Mouse (Mus musculus) limb, embryonic 12.5 days (tissue): ENCODE measurements around the gene Asb4. TPM values are rescaled to one million over a fixed set of nuclear protein-coding genes. Genes with fewer than 3 reads are reported as not detected.
"Not testable (repeated sequence)": the region's sequence is repeated elsewhere in the genome, so short reads cannot be mapped to it uniquely, and the experiment has no call there.

ENCODE experiments used
- ATAC-seq: fragments of 200-750 bp; cut with Nextera tagmentation; 2 replicates; pipeline ENCODE4 v1.8.0; 2017; ENCODE audit warnings: low read depth, moderate TSS enrichment; ENCODE audit not compliant: insufficient number of reproducible peaks, insufficient read depth, low FRiP score, low TSS enrichment
- H3K27ac ChIP-seq: fragments of 300-500 bp; sonication (generic); 2 replicates; pipeline ENCODE4 v1.5.1; 2016; ENCODE audit warnings: mild to moderate bottlenecking, moderate library complexity
- H3K27me3 ChIP-seq: fragments of 300-500 bp; sonication (generic); 2 replicates; pipeline ENCODE4 v1.6.1; 2016; ENCODE audit warnings: mild to moderate bottlenecking, moderate library complexity
- H3K36me3 ChIP-seq: fragments of 300-500 bp; sonication (generic); 2 replicates; pipeline ENCODE4 v1.6.1; 2016; ENCODE audit warnings: mild to moderate bottlenecking, moderate library complexity
- H3K4me1 ChIP-seq: fragments of 300-500 bp; sonication (generic); replicated peaks from 2 replicates; pipeline ENCODE4 v1.6.1; 2016
- H3K4me2 ChIP-seq: fragments of 300-500 bp; sonication (generic); 2 replicates; pipeline ENCODE4 v1.6.1; 2016; ENCODE audit warnings: mild to moderate bottlenecking, moderate library complexity
- H3K4me3 ChIP-seq: fragments of 300-500 bp; sonication (generic); replicated peaks from 2 replicates; pipeline ENCODE4 v1.5.1; 2016; ENCODE audit warnings: mild to moderate bottlenecking
- H3K9ac ChIP-seq: fragments of 300-500 bp; sonication (generic); replicated peaks from 2 replicates; pipeline ENCODE4 v1.6.1; 2016; ENCODE audit warnings: mild to moderate bottlenecking, moderate library complexity
- H3K9me3 ChIP-seq: fragments of 300-500 bp; sonication (generic); 2 replicates; pipeline ENCODE4 v1.6.1; 2016; ENCODE audit warnings: mild to moderate bottlenecking, moderate library complexity
- WGBS: fragments of 180-500 bp; shearing (Covaris S2); methylation state at CpG from one replicate; pipeline ENCODE4 v1.1.7; 2016; 5-methylcytosine and 5-hydroxymethylcytosine counted together
- polyA plus RNA-seq: library from polyadenylated mRNA; unstranded; fragments of >200 nt; fragmentation: Nextera tagmentation; extraction: Ambion mirVana; gene quantifications from 2 replicates; pipeline ENCODE4 v1.2.1, GENCODE M21; 2016

The Asb4 gene
- 109 and 119 TPM in 2 replicates for polyA plus RNA-seq

DNA sequence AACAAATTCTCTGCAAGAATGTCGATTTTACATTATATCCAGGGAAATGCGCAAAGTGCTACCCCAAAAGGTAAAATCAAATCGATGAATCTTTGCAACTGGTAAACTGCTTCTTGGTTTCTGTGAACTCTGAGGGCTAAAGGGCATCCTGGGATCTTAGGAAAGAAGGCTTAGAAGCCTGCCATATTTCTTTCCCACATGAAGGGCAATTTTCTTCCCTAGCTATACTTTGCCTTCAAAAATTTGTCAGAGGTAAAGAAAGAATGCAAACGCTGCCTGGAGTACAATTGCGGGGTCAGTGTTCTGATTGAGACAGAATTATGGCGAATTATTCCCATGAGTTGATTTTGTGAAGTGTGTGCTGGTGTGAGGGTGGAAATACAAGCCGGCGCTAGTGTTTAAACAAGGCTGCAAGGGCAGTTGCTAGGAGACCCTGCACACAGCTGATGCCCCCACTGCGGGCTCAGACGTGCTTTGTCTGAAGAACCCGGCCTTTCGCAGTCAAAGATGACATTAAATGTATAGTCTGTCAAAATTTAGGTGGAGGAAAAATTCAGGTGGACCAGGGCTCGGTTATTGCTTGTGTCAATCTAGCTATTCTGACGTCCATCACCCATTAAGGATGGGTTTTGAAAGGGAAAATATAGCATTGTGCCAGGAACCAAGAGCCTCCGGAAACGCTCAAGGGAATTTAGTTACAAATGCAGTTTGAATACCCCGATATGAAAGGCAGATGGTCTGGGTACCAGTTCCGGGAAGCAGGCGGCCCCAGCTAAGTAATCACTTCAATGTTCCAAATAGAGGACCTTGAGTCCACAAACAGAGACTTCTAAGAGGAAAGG, at the start of gene Asb4:
TSS of gene Asb4 (plus strand) at position 51 of the 842 bp plus-strand sequence.
- Histone ChIP-seq H3K9ac (peak within 1 kb of the TSS; percentile 35), H3K27me3 (no peaks in the 10 kb centered on the region), H3K36me3 (no peaks in the 10 kb centered on the region), H3K4me2 (peak within 1 kb of the TSS; percentile 60), H3K4me1 (peaks cover 49% of the 10 kb centered on the region), H3K27ac (peak within 1 kb of the TSS; percentile 87), H3K4me3 (peak within 1 kb of the TSS; percentile 35), H3K9me3 (no peaks in the 10 kb centered on the region)
- no peak for ATAC-seq
- 4% methylated on average over 19 of the region's 19 CpGs for WGBS

GRCm38 (mm10) chr6:5334021-5334420, 49.2 kb upstream of the Asb4 start:
- no peaks in the 10 kb centered on the region for H3K36me3 ChIP-seq
- H3K27me3 ChIP-seq, result no peaks in the 10 kb centered on the region
- H3K27ac ChIP-seq, result no peak overlapping the region
- H3K9ac ChIP-seq, result no peak overlapping the region
- ATAC-seq, result no peak
- H3K4me3 ChIP-seq, result no peak overlapping the region
- H3K4me1 ChIP-seq, result no peaks in the 10 kb centered on the region
- 49% methylated on average over 5 of the region's 5 CpGs for WGBS
- no peak overlapping the region for H3K4me2 ChIP-seq
- H3K9me3 ChIP-seq, result peaks cover 9% of the 10 kb centered on the region

DNA sequence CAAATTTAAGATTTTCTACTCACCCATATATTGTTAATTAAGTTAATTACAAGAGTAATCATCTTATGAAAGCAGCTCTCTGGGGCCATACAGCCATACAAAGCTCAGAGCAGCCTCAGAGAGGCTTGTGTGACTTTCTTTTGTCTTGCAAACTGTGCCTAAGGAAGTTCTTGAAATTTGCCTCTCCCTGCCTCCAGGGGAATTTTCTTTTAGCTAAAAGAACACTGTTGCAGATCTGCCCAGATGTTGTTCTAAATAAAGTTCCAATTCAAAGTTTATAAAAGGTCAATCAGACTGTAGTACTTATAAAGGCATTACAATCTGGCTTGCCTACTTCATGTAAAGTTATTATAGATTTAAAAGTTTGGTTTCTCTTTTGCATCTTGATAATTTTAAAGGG, 47.2 kb upstream of the Asb4 start:
- H3K27ac ChIP-seq, H3K9ac ChIP-seq, H3K4me3 ChIP-seq: not testable (repeated sequence)

DNA sequence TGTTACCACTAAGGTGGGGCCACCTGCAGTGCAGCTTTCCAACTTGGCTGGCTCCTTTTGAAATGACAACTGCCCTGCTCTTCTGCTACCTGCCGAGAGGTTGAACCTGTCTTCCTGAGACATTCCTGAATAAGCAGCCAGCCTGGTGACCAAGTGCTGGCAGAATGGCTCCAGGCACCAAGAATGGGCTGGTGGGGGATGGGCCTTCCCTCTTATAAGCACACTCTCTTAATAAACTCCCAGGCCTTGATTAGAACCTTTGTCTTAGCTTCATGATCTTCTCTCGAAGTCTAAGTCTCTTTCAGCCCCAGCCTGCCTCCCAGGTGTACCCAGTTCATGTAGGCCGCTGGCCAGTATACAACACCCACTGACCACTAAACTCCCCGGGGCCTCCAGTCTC, 44.4 kb upstream of the Asb4 start:
- not testable (repeated sequence) for H3K27me3 ChIP-seq, H3K4me3 ChIP-seq, H3K9me3 ChIP-seq, ATAC-seq, H3K27ac ChIP-seq, H3K4me2 ChIP-seq, H3K4me1 ChIP-seq, H3K36me3 ChIP-seq, H3K9ac ChIP-seq
- 92% methylated on average over 4 of the region's 4 CpGs for WGBS

More for the DNA sequence above, 47.2 kb upstream of the Asb4 start:
- H3K4me2 ChIP-seq, ATAC-seq, H3K27me3 ChIP-seq, H3K9me3 ChIP-seq, H3K36me3 ChIP-seq, H3K4me1 ChIP-seq: not testable (repeated sequence)

DNA sequence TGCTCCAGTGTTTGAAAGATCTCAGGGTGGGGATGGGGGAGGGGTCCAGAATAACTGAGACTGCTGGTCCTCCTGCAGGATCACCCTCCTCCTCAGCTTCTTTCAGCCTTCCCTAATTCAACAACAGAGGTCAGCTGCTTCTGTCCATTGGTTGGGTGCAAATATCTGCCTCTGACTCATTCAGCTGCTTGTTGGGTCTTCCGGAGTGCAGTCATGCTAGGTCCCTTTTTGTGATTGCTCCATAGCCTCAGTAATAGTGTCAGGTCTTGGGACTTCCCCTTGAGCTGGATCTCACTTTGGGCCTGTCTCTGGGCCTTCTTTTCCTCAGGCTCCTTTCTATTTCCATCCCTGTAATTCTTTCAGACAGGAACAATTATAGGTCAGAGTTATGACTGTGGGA, 43.9 kb upstream of the Asb4 start:
- H3K4me3 ChIP-seq, H3K4me1 ChIP-seq, H3K27me3 ChIP-seq, H3K9me3 ChIP-seq, ATAC-seq, H3K9ac ChIP-seq, H3K4me2 ChIP-seq, H3K36me3 ChIP-seq, H3K27ac ChIP-seq: not testable (repeated sequence)
- WGBS, result 89% methylated on average over 1 of the region's 1 CpGs

- no peak for ATAC-seq
- no peak overlapping the region for H3K27ac ChIP-seq
Observed at GRCm38 (mm10) chr6:5344255-5344654, 38.9 kb upstream of the Asb4 start.

DNA sequence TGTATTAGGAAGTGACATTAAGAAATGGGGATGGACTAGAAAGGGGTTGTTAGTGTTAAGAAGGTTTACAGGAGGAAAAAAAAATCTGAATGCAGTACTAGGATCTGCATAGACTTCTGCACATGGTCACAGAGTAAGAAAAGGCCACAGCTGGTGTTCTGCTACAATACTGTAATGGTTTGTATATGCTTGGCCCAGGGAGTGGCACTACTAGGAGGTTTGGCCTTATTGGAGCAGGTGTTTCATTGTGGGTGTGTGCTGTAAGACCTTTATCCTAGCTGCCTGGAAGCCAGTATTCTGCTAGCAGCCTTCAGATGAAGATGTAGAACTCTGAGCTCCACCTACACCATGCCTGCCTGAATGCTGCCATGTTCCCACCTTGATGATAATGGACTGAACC, 25.3 kb upstream of the Asb4 start:
- no peak overlapping the region for H3K4me2 ChIP-seq
- no peaks in the 10 kb centered on the region for H3K9me3 ChIP-seq
- no peak overlapping the region for H3K4me3 ChIP-seq
- no peak overlapping the region for H3K9ac ChIP-seq
- H3K36me3 ChIP-seq, result no peaks in the 10 kb centered on the region
- H3K27me3 ChIP-seq, result no peaks in the 10 kb centered on the region
- ATAC-seq, result no peak
- H3K27ac ChIP-seq, result no peak overlapping the region
- H3K4me1 ChIP-seq, result no peaks in the 10 kb centered on the region

More at GRCm38 (mm10) chr6:5344255-5344654, 38.9 kb upstream of the Asb4 start:
- Histone ChIP-seq H3K36me3 (no peaks in the 10 kb centered on the region), H3K4me1 (no peaks in the 10 kb centered on the region), H3K4me3 (no peak overlapping the region), H3K9ac (no peak overlapping the region), H3K27me3 (no peaks in the 10 kb centered on the region), H3K4me2 (no peak overlapping the region), H3K9me3 (no peaks in the 10 kb centered on the region)
- 80% methylated on average over 6 of the region's 6 CpGs for WGBS

DNA sequence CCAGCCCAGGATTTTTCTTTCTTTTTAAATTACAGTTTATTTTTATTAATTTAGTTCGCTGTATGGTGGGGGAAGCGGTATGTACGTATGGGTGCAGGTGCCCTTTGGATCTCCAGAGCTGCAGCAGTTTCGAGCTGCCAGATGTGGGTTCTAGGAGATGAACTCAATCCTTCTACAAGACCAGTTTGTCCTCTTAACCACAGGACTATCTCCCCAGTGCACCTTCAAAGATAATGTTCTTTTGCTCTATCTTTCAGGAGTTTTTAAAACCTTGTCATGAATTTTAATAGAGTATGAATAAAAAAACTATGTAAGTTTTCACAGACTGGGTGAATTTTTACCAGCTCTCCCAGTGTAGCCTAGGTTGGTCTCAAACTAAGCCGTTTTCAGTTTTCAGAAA, 22.8 kb upstream of the Asb4 start:
- H3K4me3 ChIP-seq, result no peak overlapping the region
- H3K4me2 ChIP-seq, result no peak overlapping the region
- no peak overlapping the region for H3K9ac ChIP-seq
- no peaks in the 10 kb centered on the region for H3K4me1 ChIP-seq
- H3K27ac ChIP-seq, result no peak overlapping the region
- no peaks in the 10 kb centered on the region for H3K36me3 ChIP-seq
- no peaks in the 10 kb centered on the region for H3K9me3 ChIP-seq
- no peaks in the 10 kb centered on the region for H3K27me3 ChIP-seq
- ATAC-seq, result no peak
- WGBS, result 90% methylated on average over 5 of the region's 5 CpGs

- Histone ChIP-seq H3K4me1 (no peaks in the 10 kb centered on the region), H3K27ac (no peak overlapping the region), H3K27me3 (no peaks in the 10 kb centered on the region), H3K9me3 (no peaks in the 10 kb centered on the region), H3K36me3 (no peaks in the 10 kb centered on the region), H3K4me3 (no peak overlapping the region), H3K9ac (no peak overlapping the region), H3K4me2 (no peak overlapping the region)
- ATAC-seq, result no peak
- 70% methylated on average over 6 of the region's 6 CpGs for WGBS
Observed at GRCm38 (mm10) chr6:5361987-5362386, 21.2 kb upstream of the Asb4 start.

- Histone ChIP-seq H3K36me3 (no peaks in the 10 kb centered on the region), H3K4me3 (no peak overlapping the region), H3K4me1 (no peaks in the 10 kb centered on the region), H3K27me3 (no peaks in the 10 kb centered on the region), H3K9me3 (no peaks in the 10 kb centered on the region), H3K9ac (no peak overlapping the region), H3K4me2 (no peak overlapping the region), H3K27ac (no peak overlapping the region)
- ATAC-seq, result no peak
- WGBS, result 80% methylated on average over 5 of the region's 5 CpGs
Observed at GRCm38 (mm10) chr6:5365845-5366244, 17.3 kb upstream of the Asb4 start.

DNA sequence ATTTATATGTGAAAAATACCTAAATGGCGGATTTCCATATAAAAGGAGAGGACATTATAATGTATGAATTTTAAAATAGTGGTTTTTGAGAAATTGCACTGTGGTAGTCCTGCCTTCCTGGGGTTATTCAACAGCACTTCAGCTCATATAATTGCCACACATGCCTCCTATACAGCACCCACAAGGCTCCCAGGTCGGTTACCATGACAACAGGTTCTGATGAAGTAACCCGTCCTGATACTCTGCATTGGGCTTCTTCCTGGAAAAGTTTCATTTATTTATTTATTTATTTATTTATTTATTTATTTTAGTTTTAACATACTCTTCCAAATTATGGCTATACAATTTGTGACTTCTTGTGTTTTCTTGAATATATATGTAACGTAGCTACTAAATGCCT, 6.3 kb upstream of the Asb4 start:
- Histone ChIP-seq H3K4me2 (no peak overlapping the region), H3K9ac (no peak overlapping the region), H3K9me3 (no peaks in the 10 kb centered on the region), H3K4me1 (peaks cover 28% of the 10 kb centered on the region), H3K27ac (no peak overlapping the region), H3K27me3 (no peaks in the 10 kb centered on the region), H3K4me3 (no peak overlapping the region), H3K36me3 (no peaks in the 10 kb centered on the region)
- 82% methylated on average over 4 of the region's 4 CpGs for WGBS
- no peak for ATAC-seq

DNA sequence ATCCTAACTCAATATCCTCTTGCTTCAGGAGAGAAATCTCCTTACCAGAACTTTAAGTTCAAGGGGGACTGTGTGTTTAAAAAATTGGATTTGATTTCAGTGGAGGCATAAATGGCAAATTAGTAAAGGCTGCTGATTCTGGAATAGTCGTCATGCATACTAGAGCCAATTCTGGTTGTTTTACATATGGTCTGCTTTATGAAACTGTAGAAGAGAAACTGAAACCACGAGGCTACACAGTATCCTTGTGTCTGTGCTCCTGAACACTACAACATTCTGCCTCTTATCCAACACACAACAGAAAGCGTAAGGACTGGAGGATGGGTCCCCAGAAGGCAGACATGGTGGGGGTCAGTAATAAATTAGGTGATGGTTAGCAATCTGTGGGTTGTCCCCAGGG, 4.1 kb upstream of the Asb4 start:
- Histone ChIP-seq H3K27me3 (no peaks in the 10 kb centered on the region), H3K9me3 (no peaks in the 10 kb centered on the region), H3K4me2 (peak overlapping the region; percentile 54), H3K9ac (no peak overlapping the region), H3K36me3 (no peaks in the 10 kb centered on the region), H3K27ac (peak overlapping the region; percentile 93), H3K4me1 (peaks cover 46% of the 10 kb centered on the region), H3K4me3 (no peak overlapping the region)
- ATAC-seq, result no peak
- WGBS, result 59% methylated on average over 3 of the region's 3 CpGs
